Mouse (Mus musculus) midbrain, embryonic 16.5 days (tissue): ENCODE data around the gene Olfr263. TPM values are rescaled to one million over a fixed set of nuclear protein-coding genes. Genes with fewer than 3 reads are reported as not detected.

Experiments
- ATAC-seq: fragments of 200-750 bp; cut with Nextera tagmentation; 2 replicates; pipeline ENCODE4 v1.8.0; 2017; ENCODE audit warnings: moderate TSS enrichment
- H3K27ac ChIP-seq: fragments of 300-500 bp; sonication (generic); 2 replicates; pipeline ENCODE4 v1.5.1; 2014; ENCODE audit warnings: mild to moderate bottlenecking, low read length, mixed read lengths
- H3K27me3 ChIP-seq: fragments of 300-500 bp; sonication (generic); 2 replicates; pipeline ENCODE4 v1.6.1; 2014; ENCODE audit warnings: low read depth, low read length, mixed read lengths; ENCODE audit not compliant: control insufficient read depth, insufficient read depth
- H3K36me3 ChIP-seq: fragments of 300-500 bp; sonication (generic); 2 replicates; pipeline ENCODE4 v1.6.1; 2014; ENCODE audit warnings: mild to moderate bottlenecking, low read length, moderate library complexity, mixed read lengths; ENCODE audit not compliant: control insufficient read depth, insufficient read depth
- H3K4me1 ChIP-seq: fragments of 300-500 bp; sonication (generic); 2 replicates; pipeline ENCODE4 v1.6.1; 2014; ENCODE audit warnings: mild to moderate bottlenecking, low read length, mixed read lengths; ENCODE audit not compliant: control insufficient read depth, insufficient read depth
- H3K4me2 ChIP-seq: fragments of 300-500 bp; sonication (generic); 2 replicates; pipeline ENCODE4 v1.6.1; 2014; ENCODE audit warnings: mild to moderate bottlenecking, low read length, mixed read lengths
- H3K4me3 ChIP-seq: fragments of 300-500 bp; sonication (generic); 2 replicates; pipeline ENCODE4 v1.5.1; 2014; ENCODE audit warnings: low read depth, mild to moderate bottlenecking, low read length, moderate library complexity, mixed read lengths
- H3K9ac ChIP-seq: fragments of 300-500 bp; sonication (generic); 2 replicates; pipeline ENCODE4 v1.6.1; 2014; ENCODE audit warnings: low read depth, low read length, mixed read lengths
- H3K9me3 ChIP-seq: fragments of 300-500 bp; sonication (generic); replicated peaks from 2 replicates; pipeline ENCODE4 v1.6.1; 2014; ENCODE audit warnings: mild to moderate bottlenecking, low read length, mixed read lengths; ENCODE audit not compliant: control insufficient read depth, poor library complexity, severe bottlenecking
- WGBS: fragments of 180-500 bp; shearing (Covaris S2); extraction: QIAGEN DNeasy Blood & Tissue Kit; methylation state at CpG from one replicate; pipeline ENCODE4 v1.1.7; 2014; 5-methylcytosine and 5-hydroxymethylcytosine counted together
- polyA plus RNA-seq: library from polyadenylated mRNA; unstranded; fragments of >200 nt; fragmentation: Nextera tagmentation; extraction: Ambion mirVana; gene quantifications from 2 replicates; pipeline ENCODE4 v1.2.1, GENCODE M21; 2015

Gene Olfr263
- polyA plus RNA-seq, 1 experiment from 2014 or later = not detected

DNA sequence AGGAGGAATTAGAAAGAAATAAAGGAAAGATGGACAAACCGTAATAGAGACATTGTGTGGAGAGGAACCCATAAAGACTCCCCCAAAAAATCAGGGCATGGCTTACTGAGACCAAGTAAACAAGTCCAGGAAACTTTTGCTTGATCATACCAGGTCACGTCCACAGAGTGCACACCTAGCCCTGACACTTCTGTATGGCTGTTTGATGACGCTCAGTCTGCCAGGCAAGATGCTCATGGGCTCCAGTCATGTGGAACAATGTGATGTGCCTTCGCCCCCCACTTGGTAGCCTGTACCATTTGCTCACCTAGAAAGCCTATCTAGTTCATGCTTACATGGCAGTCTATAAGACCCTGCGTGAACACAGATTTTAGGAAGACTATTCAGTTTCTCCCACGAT, 53.6 kb downstream of the Olfr263 start:
- Histone ChIP-seq H3K4me2 (no peak overlapping the region), H3K4me1 (peaks cover 20% of the 10 kb centered on the region), H3K27me3 (no peaks in the 10 kb centered on the region), H3K9ac (no peak overlapping the region), H3K36me3 (peaks cover 27% of the 10 kb centered on the region), H3K27ac (no peak overlapping the region), H3K9me3 (no peaks in the 10 kb centered on the region), H3K4me3 (no peak overlapping the region)
- ATAC-seq = no peak
- WGBS = 93% methylated on average over 6 of the region's 6 CpGs

DNA sequence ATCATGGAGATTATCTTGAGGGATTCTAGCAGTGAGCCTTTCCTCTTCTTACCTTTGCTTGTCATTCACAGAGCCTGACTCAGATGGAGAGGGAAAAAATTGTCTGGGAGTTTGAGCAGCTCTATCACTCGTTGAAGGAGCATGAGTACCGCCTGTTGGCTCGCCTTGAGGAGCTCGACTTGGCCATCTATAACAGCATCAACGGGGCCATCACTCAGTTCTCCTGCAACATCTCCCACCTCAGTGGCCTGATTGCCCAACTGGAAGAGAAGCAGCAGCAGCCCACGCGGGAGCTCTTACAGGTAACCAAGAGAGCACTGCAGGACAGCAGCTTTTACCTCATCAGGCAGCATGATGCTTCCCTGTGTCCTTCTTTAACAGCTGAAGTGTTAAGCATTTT, 54.2 kb downstream of the Olfr263 start:
- 92% methylated on average over 7 of the region's 7 CpGs for WGBS
- Histone ChIP-seq H3K9me3 (no peaks in the 10 kb centered on the region), H3K4me1 (peaks cover 20% of the 10 kb centered on the region), H3K36me3 (peaks cover 32% of the 10 kb centered on the region), H3K4me2 (no peak overlapping the region), H3K27me3 (no peaks in the 10 kb centered on the region), H3K9ac (no peak overlapping the region), H3K27ac (no peak overlapping the region), H3K4me3 (no peak overlapping the region)
- ATAC-seq = no peak

DNA sequence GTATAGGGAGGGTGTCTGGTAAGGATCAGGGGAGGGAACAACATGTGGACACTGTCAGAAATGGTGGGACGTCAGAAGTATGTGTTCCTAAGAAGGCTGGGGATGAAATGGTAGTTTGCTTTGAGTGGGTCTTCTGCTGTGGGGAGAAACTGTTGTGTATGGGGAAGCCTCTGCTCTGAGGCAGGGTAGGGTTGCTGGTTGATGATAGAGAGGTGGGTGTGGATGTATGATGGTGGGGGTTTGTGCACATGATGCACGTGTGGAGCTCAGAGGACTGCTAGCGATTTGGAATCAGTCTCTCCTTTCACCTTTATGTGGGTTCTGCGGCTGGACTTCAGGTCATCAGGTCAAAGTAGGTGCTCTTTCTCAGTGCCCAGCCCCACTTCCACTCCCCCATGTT, 56.1 kb downstream of the Olfr263 start:
- no peaks in the 10 kb centered on the region for H3K27me3 ChIP-seq
- 94% methylated on average over 4 of the region's 4 CpGs for WGBS
- H3K4me1 ChIP-seq = peaks cover 17% of the 10 kb centered on the region
- no peak overlapping the region for H3K4me2 ChIP-seq
- H3K27ac ChIP-seq = no peak overlapping the region
- no peak overlapping the region for H3K9ac ChIP-seq
- H3K36me3 ChIP-seq = peaks cover 44% of the 10 kb centered on the region
- H3K9me3 ChIP-seq = no peaks in the 10 kb centered on the region
- H3K4me3 ChIP-seq = no peak overlapping the region
- no peak for ATAC-seq

Other genes starting within 250 kb of the Olfr263 start
- not detected in 2 replicates for gene Olfr1370, start 54.7 kb upstream of the Olfr263 start, polyA plus RNA-seq
- 0.05 TPM in 1 of 2 replicates, not detected in the other for gene Olfr1369-ps1, start 18.2 kb upstream of the Olfr263 start, polyA plus RNA-seq
- gene Olfr1368, start 16.2 kb downstream of the Olfr263 start, polyA plus RNA-seq = not detected in 2 replicates
- gene Trim27, start 49.8 kb downstream of the Olfr263 start, polyA plus RNA-seq = 70.6 and 73.6 TPM in 2 replicates
- not detected in 2 replicates for gene Gpx5, start 163.1 kb downstream of the Olfr263 start, polyA plus RNA-seq
- gene Gpx6, start 182.5 kb downstream of the Olfr263 start, polyA plus RNA-seq = 0.54 TPM in 1 of 2 replicates, not detected in the other
- not detected in 2 replicates for gene Olfr1367, start 217.3 kb downstream of the Olfr263 start, polyA plus RNA-seq
- gene Zscan12, start 233.2 kb downstream of the Olfr263 start, polyA plus RNA-seq = 11.5 and 13.5 TPM in 2 replicates